Mouse (Mus musculus) myocyte (in vitro differentiated cells): Measurements from ENCODE around the gene Rgs6. TPM values are rescaled to one million over a fixed set of nuclear protein-coding genes. Genes with fewer than 3 reads are reported as not detected.

Source experiments
- H3K27me3 ChIP-seq: one replicate; pipeline ENCODE4 v1.6.1; 2011; ENCODE audit not compliant: control insufficient read depth, insufficient read depth, insufficient read length
- H3K36me3 ChIP-seq: one replicate; pipeline ENCODE4 v1.6.1; 2011; ENCODE audit not compliant: control insufficient read depth, insufficient read depth
- H3K4me2 ChIP-seq: one replicate; pipeline ENCODE4 v1.6.1; 2011; ENCODE audit warnings: low read depth, control low read depth
- H3K4me3 ChIP-seq: one replicate; pipeline ENCODE4 v1.5.1; 2011; ENCODE audit warnings: mild to moderate bottlenecking, control low read depth, moderate library complexity
- H3K79me2 ChIP-seq: one replicate; pipeline ENCODE4 v1.6.1; 2011; ENCODE audit not compliant: control insufficient read depth, insufficient read depth
- H3ac ChIP-seq: one replicate; pipeline ENCODE4 v1.6.1; 2011; ENCODE audit not compliant: control insufficient read depth, insufficient read length
- CEBPB ChIP-seq: IDR thresholded peaks from 2 replicates; pipeline ENCODE4 v1.6.1; 2011; ENCODE audit warnings: mild to moderate bottlenecking, moderate library complexity; ENCODE audit not compliant: poor library complexity, insufficient read depth, severe bottlenecking
- E2F4 ChIP-seq: IDR thresholded peaks from one replicate; pipeline ENCODE4 v1.6.1; 2011; ENCODE audit warnings: mild to moderate bottlenecking, control low read depth, moderate library complexity; ENCODE audit not compliant: insufficient read depth
- MAX ChIP-seq: IDR thresholded peaks from one replicate; pipeline ENCODE4 v1.6.1; 2011; ENCODE audit warnings: low read depth, mild to moderate bottlenecking, control low read depth
- MYOD1 ChIP-seq, 3 experiments: IDR thresholded peaks; one replicate each; pipeline ENCODE4 v1.6.1; 2011; ENCODE audit warnings: control low read depth in 2 of 3, low read depth in 2 of 3, mild to moderate bottlenecking in 2 of 3, moderate library complexity in 1 of 3; ENCODE audit not compliant: insufficient read length in 2 of 3, control insufficient read depth in 1 of 3
- MYOG ChIP-seq, 3 experiments: IDR thresholded peaks; one replicate each; pipeline ENCODE4 v1.6.1; 2011; ENCODE audit warnings: control low read depth in 2 of 3, low read depth in 2 of 3, mild to moderate bottlenecking in 2 of 3; ENCODE audit not compliant: insufficient read length in 2 of 3, control insufficient read depth in 1 of 3, insufficient read depth in 1 of 3
- POLR2A ChIP-seq: IDR thresholded peaks from one replicate; pipeline ENCODE4 v1.6.1; 2011; ENCODE audit warnings: low read depth, mild to moderate bottlenecking, control low read depth, moderate library complexity; ENCODE audit not compliant: insufficient read length
- POLR2AphosphoS2 ChIP-seq: IDR thresholded peaks from one replicate; pipeline ENCODE4 v1.6.1; 2011; ENCODE audit warnings: low read depth, control low read depth; ENCODE audit not compliant: insufficient read length
- REST ChIP-seq: IDR thresholded peaks from one replicate; pipeline ENCODE4 v1.6.1; 2011; ENCODE audit warnings: mild to moderate bottlenecking, control low read depth, moderate library complexity; ENCODE audit not compliant: insufficient read depth, insufficient read length
- SRF ChIP-seq: IDR thresholded peaks from one replicate; pipeline ENCODE4 v1.6.1; 2011; ENCODE audit warnings: low read depth; ENCODE audit not compliant: control insufficient read depth, insufficient read length
- TCF12 ChIP-seq: IDR thresholded peaks from one replicate; pipeline ENCODE4 v1.6.1; 2011; ENCODE audit warnings: mild to moderate bottlenecking, control low read depth; ENCODE audit not compliant: poor library complexity, insufficient read depth, severe bottlenecking
- TCF3 ChIP-seq: IDR thresholded peaks from one replicate; pipeline ENCODE4 v1.6.1; 2011; ENCODE audit warnings: low read depth, control low read depth; ENCODE audit not compliant: insufficient read length
- USF1 ChIP-seq: IDR thresholded peaks from one replicate; pipeline ENCODE4 v1.6.1; 2011; ENCODE audit warnings: low read depth, mild to moderate bottlenecking, control low read depth, moderate library complexity
- polyA plus RNA-seq: library from polyadenylated mRNA; unstranded; fragments of >200 nt; fragmentation: generic; extraction: Trizol; gene quantifications from one replicate; pipeline ENCODE4 v1.2.1, GENCODE M21; 2012; ENCODE audit warnings: missing spikeins

Gene Rgs6
- polyA plus RNA-seq, 1 experiment: not detected

DNA sequence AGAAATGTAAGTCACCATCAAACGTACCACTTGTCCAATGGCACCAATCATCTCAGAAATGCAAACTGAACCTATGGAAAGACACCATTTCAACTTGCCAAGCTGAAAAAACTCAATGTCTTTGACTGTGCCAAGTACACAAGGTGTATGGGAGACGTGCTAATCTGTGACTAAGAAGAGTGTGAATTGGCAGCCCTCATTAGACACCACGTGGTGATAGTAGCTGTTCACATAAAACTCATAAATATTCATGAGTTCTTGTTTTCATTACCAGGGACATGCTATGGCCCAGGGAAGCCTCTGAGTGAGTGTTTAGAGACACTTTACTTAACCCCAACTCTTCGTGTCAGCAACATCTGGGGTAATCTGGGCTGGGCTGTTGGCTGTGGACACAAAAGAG, 405.8 kb downstream of the Rgs6 start:
- no peaks in the 10 kb centered on the region for H3K36me3 ChIP-seq
- no peak overlapping the region for H3K4me2 ChIP-seq
- H3K79me2 ChIP-seq: no peaks in the 10 kb centered on the region
- no peak overlapping the region for H3ac ChIP-seq
- no peaks in the 10 kb centered on the region for H3K27me3 ChIP-seq
- TF ChIP-seq MAX (no peak), E2F4 (no peak), POLR2A (no peak)
- H3K4me3 ChIP-seq: no peak overlapping the region

DNA sequence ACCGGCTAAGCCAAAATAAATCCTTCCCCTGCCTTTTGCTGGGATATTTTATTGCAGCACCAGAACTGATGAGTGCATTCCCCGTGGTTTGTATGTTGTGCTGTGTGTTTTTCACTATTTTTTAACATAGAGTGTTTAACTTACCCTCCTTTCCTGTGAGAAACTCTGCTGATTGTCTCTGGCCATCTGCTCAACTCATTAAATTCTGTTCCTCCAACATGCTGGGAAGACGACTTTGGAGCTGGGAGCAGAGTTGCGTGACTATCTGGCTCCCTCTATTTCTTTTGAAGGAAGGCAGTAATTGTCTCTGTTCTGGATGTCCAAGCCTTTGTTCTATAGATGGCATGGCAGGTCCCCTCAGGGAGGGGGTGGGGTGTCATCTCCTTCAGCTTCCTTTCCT, 408.7 kb downstream of the Rgs6 start:
- Histone ChIP-seq H3ac (no peak overlapping the region), H3K4me2 (no peak overlapping the region), H3K79me2 (no peaks in the 10 kb centered on the region), H3K36me3 (no peaks in the 10 kb centered on the region), H3K27me3 (no peaks in the 10 kb centered on the region), H3K4me3 (no peak overlapping the region)
- no peak for TF ChIP-seq REST
- TF ChIP-seq TCF12: no peak
- no peak for TF ChIP-seq MYOG (IDR thresholded peaks at IDR 0.05; ENCODE audit: control insufficient read depth in 1 of 3, insufficient read depth in 1 of 3, insufficient read length in 2 of 3, low read depth in 2 of 3)
- no peak for TF ChIP-seq MAX
- TF ChIP-seq MYOD1 (IDR thresholded peaks at IDR 0.05; ENCODE audit: control insufficient read depth in 1 of 3, insufficient read length in 2 of 3, low read depth in 2 of 3): no peak
- no peak for TF ChIP-seq E2F4
- TF ChIP-seq CEBPB: no peak
- TF ChIP-seq POLR2AphosphoS2: no peak
- no peak for TF ChIP-seq SRF
- no peak for TF ChIP-seq POLR2A
- TF ChIP-seq USF1: no peak
- TF ChIP-seq TCF3: no peak

GRCm38 (mm10) chr12:82998682-82999332, 410.7 kb downstream of the Rgs6 start:
- Histone ChIP-seq H3ac (no peak overlapping the region), H3K79me2 (no peaks in the 10 kb centered on the region), H3K27me3 (no peaks in the 10 kb centered on the region), H3K4me3 (no peak overlapping the region), H3K36me3 (no peaks in the 10 kb centered on the region), H3K4me2 (no peak overlapping the region)
- no peak for TF ChIP-seq POLR2A
- TF ChIP-seq E2F4: no peak

DNA sequence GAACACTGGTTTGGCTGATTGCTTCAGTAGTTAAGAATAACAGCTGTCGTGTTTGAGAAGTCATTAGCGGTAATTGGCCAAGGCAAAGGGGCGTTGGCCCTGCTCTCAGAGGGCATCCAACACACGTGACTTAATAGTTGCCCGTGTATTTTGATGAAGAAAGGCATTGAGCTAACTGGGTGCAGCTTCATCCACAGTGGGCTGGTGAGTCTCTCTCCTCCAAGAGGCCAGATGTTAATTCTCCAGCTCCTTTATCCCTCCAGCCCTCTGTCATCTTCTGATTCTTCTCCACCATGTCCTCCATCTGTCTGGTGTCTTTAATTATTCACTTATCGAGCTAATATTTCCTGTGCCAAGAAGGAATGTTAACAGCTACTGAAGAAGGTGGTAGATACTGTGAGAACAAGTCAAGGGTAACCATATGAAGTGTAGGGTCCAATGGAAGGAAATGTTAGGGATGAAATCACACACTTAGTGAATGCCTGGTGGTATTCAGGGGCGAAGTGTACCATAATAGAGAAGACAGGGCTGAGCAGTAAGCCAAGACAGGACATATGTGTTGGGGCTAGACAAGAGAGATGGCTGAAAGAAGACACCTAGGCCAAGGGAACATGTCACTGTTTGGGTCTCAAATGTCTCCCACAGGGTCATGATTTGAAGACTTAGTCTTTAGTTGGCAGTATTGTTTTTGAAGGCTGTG, 411.4 kb downstream of the Rgs6 start:
- no peaks in the 10 kb centered on the region for H3K79me2 ChIP-seq
- H3K27me3 ChIP-seq: no peaks in the 10 kb centered on the region
- no peak for TF ChIP-seq REST
- TF ChIP-seq MYOD1 (IDR thresholded peaks at IDR 0.05; ENCODE audit: control insufficient read depth in 1 of 3, insufficient read length in 2 of 3, low read depth in 2 of 3): no peak
- no peak for TF ChIP-seq USF1
- TF ChIP-seq SRF: no peak
- no peak for TF ChIP-seq CEBPB
- TF ChIP-seq TCF12: no peak
- no peak for TF ChIP-seq MYOG (IDR thresholded peaks at IDR 0.05; ENCODE audit: control insufficient read depth in 1 of 3, insufficient read depth in 1 of 3, insufficient read length in 2 of 3, low read depth in 2 of 3)
- no peak for TF ChIP-seq MAX
- TF ChIP-seq POLR2AphosphoS2: no peak
- no peak for TF ChIP-seq TCF3
- TF ChIP-seq E2F4: no peak
- no peak for TF ChIP-seq POLR2A
- no peaks in the 10 kb centered on the region for H3K36me3 ChIP-seq
- H3ac ChIP-seq: no peak overlapping the region
- no peak overlapping the region for H3K4me2 ChIP-seq
- no peak overlapping the region for H3K4me3 ChIP-seq

DNA sequence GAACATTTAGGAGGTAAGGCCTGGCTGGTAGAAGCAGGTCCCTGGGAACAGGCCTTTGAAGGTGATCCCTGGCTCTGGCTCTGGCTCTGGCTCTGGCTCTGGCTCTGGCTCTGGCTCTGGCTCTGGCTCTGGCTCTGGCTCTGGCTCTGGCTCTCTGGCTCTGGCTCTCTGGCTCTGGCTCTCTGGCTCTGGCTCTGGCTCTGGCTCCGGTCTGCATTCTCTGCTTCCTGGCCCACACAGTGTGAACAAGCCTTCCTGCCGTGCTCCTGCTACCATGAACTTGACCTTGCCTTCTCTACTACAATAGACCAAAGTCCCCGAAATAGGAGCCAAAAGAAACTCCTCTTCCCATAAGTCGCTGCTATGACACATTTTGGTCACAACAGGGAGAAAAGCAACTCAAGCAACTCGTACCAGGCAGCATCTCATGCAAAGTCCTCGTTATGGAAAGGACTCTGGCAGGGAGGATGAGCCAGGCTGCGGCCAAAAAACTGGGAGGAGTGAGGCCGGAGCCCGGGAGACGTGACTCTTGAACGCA, 412.0 kb downstream of the Rgs6 start:
- Histone ChIP-seq H3K27me3 (no peaks in the 10 kb centered on the region), H3K36me3 (no peaks in the 10 kb centered on the region), H3K4me2 (no peak overlapping the region), H3K4me3 (no peak overlapping the region), H3K79me2 (no peaks in the 10 kb centered on the region), H3ac (no peak overlapping the region)
- TF ChIP-seq CEBPB (no peak), MYOD1 (IDR thresholded peaks at IDR 0.05; ENCODE audit: control insufficient read depth in 1 of 3, insufficient read length in 2 of 3, low read depth in 2 of 3) (no peak), USF1 (no peak), SRF (no peak), TCF3 (no peak), TCF12 (no peak), POLR2AphosphoS2 (no peak), MAX (no peak), REST (no peak), POLR2A (no peak), MYOG (IDR thresholded peaks at IDR 0.05; ENCODE audit: control insufficient read depth in 1 of 3, insufficient read depth in 1 of 3, insufficient read length in 2 of 3, low read depth in 2 of 3) (no peak), E2F4 (no peak)
